Mouse (Mus musculus): Measurements from ENCODE around the gene Mthfd1l. TPM values are rescaled to one million over a fixed set of nuclear protein-coding genes. Genes with fewer than 3 reads are reported as not detected.
A peak's percentile ranks its signal among the peaks of the same experiment; 100 is the strongest.

Gene Mthfd1l
- polyA plus RNA-seq, 1 experiment from 2014 or later = 14.6 TPM

- no peak overlapping the region for H3K4me2 ChIP-seq
- H3K4me1 ChIP-seq = no peaks in the 10 kb centered on the region
These were observed 49.8 kb downstream of the Mthfd1l start for GRCm38 (mm10) chr10:4022628-4023303.

GRCm38 (mm10) chr10:4026616-4027015 is 53.7 kb downstream of the Mthfd1l start:
- Histone ChIP-seq H3K9me3 (no peaks in the 10 kb centered on the region), H3K36me3 (0 out of 2 replicates have a peak, but pooled peaks cover 5% of the 10 kb centered on the region), H3K4me2 (no peak overlapping the region), H3K9ac (no peak overlapping the region), H3K27ac (no peak overlapping the region), H3K4me1 (peaks cover 4% of the 10 kb centered on the region; the same call in 1 of the 2 replicates), H3K4me3 (replicated peaks) (no peak overlapping the region), H3K27me3 (replicated peaks) (no peaks in the 10 kb centered on the region)
- no peak for ATAC-seq (ENCODE audit: insufficient read depth, low FRiP score, low read depth)
- 82% methylated on average over 4 of the region's 4 CpGs for WGBS

More at GRCm38 (mm10) chr10:4022628-4023303, 49.8 kb downstream of the Mthfd1l start:
- Histone ChIP-seq H3K9me3 (no peaks in the 10 kb centered on the region), H3K36me3 (peaks cover 8% of the 10 kb centered on the region; the same call in 1 of the 2 replicates), H3K27me3 (replicated peaks) (no peaks in the 10 kb centered on the region), H3K4me3 (replicated peaks) (no peak overlapping the region), H3K9ac (no peak overlapping the region), H3K27ac (no peak overlapping the region)
- WGBS = 76% methylated on average over 14 of the region's 14 CpGs
- no peak for ATAC-seq (ENCODE audit: insufficient read depth, low FRiP score, low read depth)

GRCm38 (mm10) chr10:4027466-4027865 is 54.5 kb downstream of the Mthfd1l start:
- no peak overlapping the region for H3K4me2 ChIP-seq
- no peak for ATAC-seq (ENCODE audit: insufficient read depth, low FRiP score, low read depth)
- H3K27ac ChIP-seq = no peak overlapping the region

GRCm38 (mm10) chr10:4028851-4029442 is 56.0 kb downstream of the Mthfd1l start:
- Histone ChIP-seq H3K27ac (peak overlapping the region; percentile 62; the same call in 1 of the 2 replicates), H3K9ac (no peak overlapping the region)
- WGBS = 50% methylated on average over 15 of the region's 15 CpGs

More at GRCm38 (mm10) chr10:4027466-4027865, 54.5 kb downstream of the Mthfd1l start:
- Histone ChIP-seq H3K4me1 (peaks cover 4% of the 10 kb centered on the region; the same call in 1 of the 2 replicates), H3K36me3 (0 out of 2 replicates have a peak, but pooled peaks cover 3% of the 10 kb centered on the region), H3K4me3 (replicated peaks) (no peak overlapping the region), H3K9ac (no peak overlapping the region), H3K9me3 (no peaks in the 10 kb centered on the region), H3K27me3 (replicated peaks) (no peaks in the 10 kb centered on the region)
- WGBS = 33% methylated on average over 4 of the region's 4 CpGs

GRCm38 (mm10) chr10:4033761-4034160 is 60.8 kb downstream of the Mthfd1l start:
- Histone ChIP-seq H3K4me2 (no peak overlapping the region), H3K9me3 (no peaks in the 10 kb centered on the region), H3K4me3 (replicated peaks) (no peak overlapping the region), H3K36me3 (0 out of 2 replicates have a peak, but pooled peaks cover 2% of the 10 kb centered on the region), H3K27me3 (replicated peaks) (no peaks in the 10 kb centered on the region), H3K4me1 (0 out of 2 replicates have a peak, but pooled peaks cover under 1% of the 10 kb centered on the region), H3K27ac (no peak overlapping the region), H3K9ac (no peak overlapping the region)
- ATAC-seq (ENCODE audit: insufficient read depth, low FRiP score, low read depth) = no peak
- 66% methylated on average over 8 of the region's 9 CpGs for WGBS

More at GRCm38 (mm10) chr10:4028851-4029442, 56.0 kb downstream of the Mthfd1l start:
- 0 out of 2 replicates have a peak, but pooled peaks cover 2% of the 10 kb centered on the region for H3K36me3 ChIP-seq
- no peaks in the 10 kb centered on the region for H3K9me3 ChIP-seq
- no peak overlapping the region for H3K4me3 ChIP-seq (replicated peaks)
- no peaks in the 10 kb centered on the region for H3K27me3 ChIP-seq (replicated peaks)
- H3K4me1 ChIP-seq = peaks cover 4% of the 10 kb centered on the region; the same call in 1 of the 2 replicates
- peak; percentile 70; the same call in 1 of the 2 replicates for ATAC-seq (ENCODE audit: insufficient read depth, low FRiP score, low read depth)
- no peak overlapping the region for H3K4me2 ChIP-seq

- no peak overlapping the region for H3K9ac ChIP-seq
- H3K4me2 ChIP-seq = no peak overlapping the region
- H3K36me3 ChIP-seq = no peaks in the 10 kb centered on the region
- H3K4me3 ChIP-seq (replicated peaks) = no peak overlapping the region
- no peaks in the 10 kb centered on the region for H3K9me3 ChIP-seq
- 94% methylated on average over 7 of the region's 7 CpGs for WGBS
- no peak overlapping the region for H3K27ac ChIP-seq
- no peaks in the 10 kb centered on the region for H3K4me1 ChIP-seq
- no peaks in the 10 kb centered on the region for H3K27me3 ChIP-seq (replicated peaks)
- no peak for ATAC-seq (ENCODE audit: insufficient read depth, low FRiP score, low read depth)
These were observed 63.6 kb downstream of the Mthfd1l start for GRCm38 (mm10) chr10:4036476-4036875.

- no peaks in the 10 kb centered on the region for H3K4me1 ChIP-seq
- WGBS = 51% methylated on average over 3 of the region's 3 CpGs
- no peaks in the 10 kb centered on the region for H3K9me3 ChIP-seq
- ATAC-seq (ENCODE audit: insufficient read depth, low FRiP score, low read depth) = no peak
- H3K9ac ChIP-seq = no peak overlapping the region
- H3K27me3 ChIP-seq (replicated peaks) = no peaks in the 10 kb centered on the region
- no peak overlapping the region for H3K4me3 ChIP-seq (replicated peaks)
- H3K4me2 ChIP-seq = no peak overlapping the region
- 0 out of 2 replicates have a peak overlapping the region, but pooled peaks have one; percentile 31 for H3K27ac ChIP-seq
- H3K36me3 ChIP-seq = no peaks in the 10 kb centered on the region
These were observed 64.1 kb downstream of the Mthfd1l start for GRCm38 (mm10) chr10:4037066-4037465.

- H3K27me3 ChIP-seq (replicated peaks) = no peaks in the 10 kb centered on the region
- H3K36me3 ChIP-seq = no peaks in the 10 kb centered on the region
- no peak overlapping the region for H3K4me2 ChIP-seq
- no peaks in the 10 kb centered on the region for H3K4me1 ChIP-seq
- H3K9me3 ChIP-seq = no peaks in the 10 kb centered on the region
- H3K9ac ChIP-seq = no peak overlapping the region
- WGBS = 86% methylated on average over 11 of the region's 11 CpGs
- ATAC-seq (ENCODE audit: insufficient read depth, low FRiP score, low read depth) = no peak
- H3K27ac ChIP-seq = no peak overlapping the region
- no peak overlapping the region for H3K4me3 ChIP-seq (replicated peaks)
These were observed 65.7 kb downstream of the Mthfd1l start for GRCm38 (mm10) chr10:4038576-4038975.

GRCm38 (mm10) chr10:4041691-4042090 is 68.8 kb downstream of the Mthfd1l start:
- no peaks in the 10 kb centered on the region for H3K4me1 ChIP-seq
- ATAC-seq (ENCODE audit: insufficient read depth, low FRiP score, low read depth) = no peak
- H3K4me2 ChIP-seq = no peak overlapping the region
- no peaks in the 10 kb centered on the region for H3K36me3 ChIP-seq
- no peak overlapping the region for H3K4me3 ChIP-seq (replicated peaks)
- no peaks in the 10 kb centered on the region for H3K9me3 ChIP-seq
- 70% methylated on average over 9 of the region's 9 CpGs for WGBS
- no peak overlapping the region for H3K27ac ChIP-seq
- H3K9ac ChIP-seq = no peak overlapping the region
- no peaks in the 10 kb centered on the region for H3K27me3 ChIP-seq (replicated peaks)

- no peaks in the 10 kb centered on the region for H3K36me3 ChIP-seq
- WGBS = 71% methylated on average over 7 of the region's 7 CpGs
- ATAC-seq (ENCODE audit: insufficient read depth, low FRiP score, low read depth) = no peak
- no peak overlapping the region for H3K9ac ChIP-seq
- no peak overlapping the region for H3K27ac ChIP-seq
- no peaks in the 10 kb centered on the region for H3K27me3 ChIP-seq (replicated peaks)
- no peak overlapping the region for H3K4me3 ChIP-seq (replicated peaks)
- no peaks in the 10 kb centered on the region for H3K9me3 ChIP-seq
- 0 out of 2 replicates have a peak, but pooled peaks cover 5% of the 10 kb centered on the region for H3K4me1 ChIP-seq
- no peak overlapping the region for H3K4me2 ChIP-seq
These were observed 71.5 kb downstream of the Mthfd1l start for GRCm38 (mm10) chr10:4044421-4044820.

GRCm38 (mm10) chr10:4046496-4046895 is 73.6 kb downstream of the Mthfd1l start:
- ATAC-seq (ENCODE audit: insufficient read depth, low FRiP score, low read depth) = no peak
- H3K9me3 ChIP-seq = no peaks in the 10 kb centered on the region
- no peak overlapping the region for H3K4me3 ChIP-seq (replicated peaks)
- 44% methylated on average over 4 of the region's 4 CpGs for WGBS
- H3K4me1 ChIP-seq = 0 out of 2 replicates have a peak, but pooled peaks cover 5% of the 10 kb centered on the region
- no peaks in the 10 kb centered on the region for H3K27me3 ChIP-seq (replicated peaks)
- H3K4me2 ChIP-seq = no peak overlapping the region
- no peaks in the 10 kb centered on the region for H3K36me3 ChIP-seq
- H3K9ac ChIP-seq = no peak overlapping the region
- peak overlapping the region; percentile 61 for H3K27ac ChIP-seq

- Histone ChIP-seq H3K4me3 (replicated peaks) (no peak overlapping the region), H3K4me1 (0 out of 2 replicates have a peak, but pooled peaks cover 5% of the 10 kb centered on the region), H3K36me3 (no peaks in the 10 kb centered on the region), H3K9me3 (no peaks in the 10 kb centered on the region), H3K9ac (no peak overlapping the region), H3K4me2 (no peak overlapping the region), H3K27me3 (replicated peaks) (no peaks in the 10 kb centered on the region), H3K27ac (peak overlapping the region; percentile 61; the same call in 1 of the 2 replicates)
- 89% methylated on average over 6 of the region's 6 CpGs for WGBS
- no peak for ATAC-seq (ENCODE audit: insufficient read depth, low FRiP score, low read depth)
These were observed 74.7 kb downstream of the Mthfd1l start for GRCm38 (mm10) chr10:4047666-4048065.
